Mouse (Mus musculus) C2C12 (cell line): Measurements from ENCODE around the gene Zfhx3.

ENCODE experiments used
- CTCF ChIP-seq: IDR thresholded peaks from one replicate; pipeline ENCODE4 v1.5.1; 2011; ENCODE audit not compliant: control insufficient read depth, insufficient read depth, insufficient read length
- MAX ChIP-seq: IDR thresholded peaks from one replicate; pipeline ENCODE4 v1.6.1; 2011; ENCODE audit warnings: mild to moderate bottlenecking, control low read depth

DNA sequence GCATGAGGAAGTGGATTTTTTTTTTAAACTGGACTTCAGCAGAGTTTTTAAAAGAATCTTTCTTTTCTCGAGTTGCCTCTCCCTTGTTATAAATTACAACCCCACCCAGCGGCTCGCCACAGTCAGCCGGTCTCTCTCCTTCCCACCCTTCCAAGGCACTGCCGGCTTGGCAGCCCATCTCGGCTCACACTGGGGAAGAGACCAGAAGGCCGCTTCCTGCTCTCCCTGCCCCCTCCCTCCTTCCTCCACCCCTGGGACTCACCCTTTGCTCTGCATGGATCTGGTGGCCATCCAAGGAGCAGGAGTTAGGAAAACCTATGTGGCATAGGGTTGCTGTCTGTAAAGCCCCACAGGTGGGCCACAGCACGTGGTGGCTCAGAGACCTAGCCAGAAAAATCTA is 705.1 kb downstream of the Zfhx3 start:
- TF ChIP-seq MAX: no peak
- TF ChIP-seq CTCF: no peak
